Comparison of ENCODE assay signal across 31 mouse cellular contexts in genomic region chr3:145777006-145777405, GRCm38 (mm10). TPM values are rescaled to one million over a fixed set of nuclear protein-coding genes. Genes with fewer than 3 reads are reported as not detected.
DNase-seq lines count a peak whose midpoint lies in the region; ATAC-seq and TF ChIP-seq lines count a peak whose summit lies in the region.
"Had no signal": no experiment of that assay in that cellular context is flagged by ENCODE, and none has a peak within 500 bp of the region (broad histone marks: within the 10 kb centered on the region; RNA-seq: fewer than 3 reads in every experiment).

No protein-coding gene starts in this region.

- no peak overlapping the region for H3K4me3 ChIP-seq in limb, embryonic 14.5 days (replicated peaks; ENCODE audit: low read length)
- H3K4me3 ChIP-seq in limb, embryonic 10.5 days, result no peak overlapping the region
- no peak overlapping the region for H3K4me3 ChIP-seq in embryonic facial prominence, embryonic 14.5 days (ENCODE audit: low read depth, low read length)
- H3K4me3 ChIP-seq: forebrain, embryonic 10.5 days; forebrain, embryonic 15.5 days; hindbrain, embryonic 10.5 days; hindbrain, embryonic 15.5 days; kidney, embryonic 15.5 days; limb, embryonic 15.5 days; liver, embryonic 13.5 days; megakaryocyte, embryonic 14.5 days; midbrain, embryonic 12.5 days; myocyte; neural tube, embryonic 12.5 days had no signal

- no peaks in the 10 kb centered on the region for H3K27me3 ChIP-seq in limb, embryonic 14.5 days (ENCODE audit: control insufficient read depth, insufficient read depth, low read length)
- no peaks in the 10 kb centered on the region for H3K27me3 ChIP-seq in limb, embryonic 10.5 days (ENCODE audit: low read depth, poor library complexity, severe bottlenecking)
- H3K27me3 ChIP-seq in embryonic facial prominence, embryonic 14.5 days (replicated peaks; ENCODE audit: control insufficient read depth, insufficient read depth, low read length), result no peaks in the 10 kb centered on the region
- H3K27me3 ChIP-seq: forebrain, embryonic 15.5 days; hindbrain, embryonic 15.5 days; kidney, embryonic 15.5 days; limb, embryonic 15.5 days; liver, embryonic 13.5 days; midbrain, embryonic 12.5 days; neural tube, embryonic 12.5 days had no signal

- peak; percentile 78 for ATAC-seq in frontal cortex, adult (ENCODE audit: low TSS enrichment)
- ATAC-seq in limb, embryonic 14.5 days (ENCODE audit: low FRiP score, low read depth), result no peak
- no peak for ATAC-seq in embryonic facial prominence, embryonic 14.5 days (ENCODE audit: low read depth)
- ATAC-seq: forebrain, embryonic 15.5 days; inflammation-experienced regulatory T-cells, adult 6 months; lung, postnatal 0 days had no signal

- no peak overlapping the region for H3K4me2 ChIP-seq in limb, embryonic 14.5 days (replicated peaks; ENCODE audit: low read depth, low read length, severe bottlenecking)
- no peak overlapping the region for H3K4me2 ChIP-seq in embryonic facial prominence, embryonic 14.5 days (ENCODE audit: low read depth, low read length)
- H3K4me2 ChIP-seq: forebrain, embryonic 15.5 days; hindbrain, embryonic 15.5 days; kidney, embryonic 15.5 days; limb, embryonic 15.5 days; liver, embryonic 13.5 days; midbrain, embryonic 12.5 days; neural tube, embryonic 12.5 days had no signal

- DNase-seq in frontal cortex, postnatal 25 days (ENCODE audit: low spot score in 2 of 2), result no peak
- peak; percentile 44 for DNase-seq in limb, embryonic 14.5 days (ENCODE audit: low spot score)
- no peak for DNase-seq in limb, embryonic 10.5 days (ENCODE audit: low spot score)
- DNase-seq in embryonic facial prominence, embryonic 14.5 days (ENCODE audit: low spot score), result peak; percentile 60
- DNase-seq in spleen, postnatal 4 days (ENCODE audit: low spot score in 2 of 2), result no peak
- no peak for DNase-seq in cerebellum, adult 11 months
- DNase-seq: adrenal gland, postnatal 10 days; cerebellum, adult 11-12 months; cerebellum, adult 9-11 months; gastrocnemius, postnatal 14 days; heart, postnatal 14 days; kidney, adult 11 months; kidney, postnatal 25 days; liver, embryonic 13.5 days; lung, adult 18-20 months; lung, postnatal 4 days; thymus, postnatal 14 days had no signal

- no peak for TF ChIP-seq POLR2A in limb, embryonic 14.5 days (IDR thresholded peaks at IDR 0.05; ENCODE audit: borderline replicate concordance, extremely low read depth, insufficient read depth, insufficient read length)

- no peak overlapping the region for H3K9ac ChIP-seq in limb, embryonic 14.5 days (ENCODE audit: low read depth, low read length, severe bottlenecking)
- no peak overlapping the region for H3K9ac ChIP-seq in embryonic facial prominence, embryonic 14.5 days (ENCODE audit: low read depth, low read length)
- H3K9ac ChIP-seq: forebrain, embryonic 15.5 days; hindbrain, embryonic 15.5 days; kidney, embryonic 15.5 days; limb, embryonic 15.5 days; liver, embryonic 13.5 days; midbrain, embryonic 12.5 days; neural tube, embryonic 12.5 days had no signal

- H3K27ac ChIP-seq in limb, embryonic 14.5 days (replicated peaks; ENCODE audit: low read depth, low read length), result no peak overlapping the region
- H3K27ac ChIP-seq in limb, embryonic 10.5 days, result no peak overlapping the region
- H3K27ac ChIP-seq in embryonic facial prominence, embryonic 14.5 days (replicated peaks; ENCODE audit: low read depth, low read length), result no peak overlapping the region
- H3K27ac ChIP-seq: forebrain, embryonic 10.5 days; forebrain, embryonic 15.5 days; hindbrain, embryonic 10.5 days; hindbrain, embryonic 15.5 days; kidney, embryonic 15.5 days; limb, embryonic 15.5 days; liver, embryonic 13.5 days; midbrain, embryonic 12.5 days; neural tube, embryonic 12.5 days had no signal

- peaks cover 12% of the 10 kb centered on the region for H3K4me1 ChIP-seq in limb, embryonic 14.5 days (ENCODE audit: control insufficient read depth, insufficient read depth, low read length)
- H3K4me1 ChIP-seq in limb, embryonic 10.5 days, result peaks cover 11% of the 10 kb centered on the region; the same call in 1 of the 2 replicates
- peaks cover 32% of the 10 kb centered on the region for H3K4me1 ChIP-seq in embryonic facial prominence, embryonic 14.5 days (ENCODE audit: control insufficient read depth, insufficient read depth, low read length)
- H3K4me1 ChIP-seq: megakaryocyte, embryonic 14.5 days; midbrain, embryonic 12.5 days; neural tube, embryonic 12.5 days had no signal

- no peaks in the 10 kb centered on the region for H3K9me3 ChIP-seq in limb, embryonic 14.5 days (ENCODE audit: control insufficient read depth, low read length)
- H3K9me3 ChIP-seq in limb, embryonic 10.5 days (replicated peaks), result no peaks in the 10 kb centered on the region
- H3K9me3 ChIP-seq in embryonic facial prominence, embryonic 14.5 days (ENCODE audit: control insufficient read depth, low read length), result no peaks in the 10 kb centered on the region
- H3K9me3 ChIP-seq: forebrain, embryonic 10.5 days; forebrain, embryonic 15.5 days; hindbrain, embryonic 10.5 days; hindbrain, embryonic 15.5 days; kidney, embryonic 15.5 days; limb, embryonic 15.5 days; liver, embryonic 13.5 days; midbrain, embryonic 12.5 days; neural tube, embryonic 12.5 days had no signal

- 73% methylated on average over 15 of the region's 15 CpGs for WGBS in limb, embryonic 14.5 days
- WGBS in limb, embryonic 10.5 days, result 89% methylated on average over 15 of the region's 15 CpGs
- 68% methylated on average over 15 of the region's 15 CpGs for WGBS in embryonic facial prominence, embryonic 14.5 days

- no peaks in the 10 kb centered on the region for H3K36me3 ChIP-seq in limb, embryonic 14.5 days (ENCODE audit: control insufficient read depth, insufficient read depth, low read length)
- no peaks in the 10 kb centered on the region for H3K36me3 ChIP-seq in limb, embryonic 10.5 days
- H3K36me3 ChIP-seq in embryonic facial prominence, embryonic 14.5 days (ENCODE audit: control insufficient read depth, insufficient read depth, low read length), result no peaks in the 10 kb centered on the region
- H3K36me3 ChIP-seq: forebrain, embryonic 10.5 days; forebrain, embryonic 15.5 days; G1E; hindbrain, embryonic 10.5 days; hindbrain, embryonic 15.5 days; kidney, embryonic 15.5 days; limb, embryonic 15.5 days; liver, embryonic 13.5 days; midbrain, embryonic 12.5 days; neural tube, embryonic 12.5 days had no signal

RNA-seq across cellular contexts. Expression of gene Ddah1, which starts 18.5 kb away (rescaled TPM):
- polyA plus RNA-seq in limb, embryonic 14.5 days (2012; rRNA removed), result 32.2 and 35.4 TPM in 2 replicates
- polyA plus RNA-seq in limb, embryonic 14.5 days (2014; fragmentation: Nextera tagmentation; extraction: Ambion mirVana), result 47.1 and 48.2 TPM in 2 replicates
- 13.7 and 14.2 TPM in 2 replicates for polyA plus RNA-seq in limb, embryonic 10.5 days (2016; fragmentation: Nextera tagmentation; extraction: Ambion mirVana)
- 50.9 and 56.0 TPM in 2 replicates for polyA plus RNA-seq in embryonic facial prominence, embryonic 14.5 days (2014; fragmentation: Nextera tagmentation; extraction: Ambion mirVana)
- polyA plus RNA-seq: G1E had no signal

Comparison
In these comparisons a context has a peak if more than half of its experiments do, and no peak if none do; other contexts are left out.
1. DNase-seq: peak in limb, embryonic 14.5 days (single experiment) and embryonic facial prominence, embryonic 14.5 days (single experiment); none in frontal cortex, postnatal 25 days (0 of 2), limb, embryonic 10.5 days (single experiment), spleen, postnatal 4 days (0 of 2) and cerebellum, adult 11 months (single experiment).